Mouse (Mus musculus) olfactory bulb, adult 2 months (tissue): ENCODE measurements around the gene Nrp1. TPM values are rescaled to one million over a fixed set of nuclear protein-coding genes. Genes with fewer than 3 reads are reported as not detected.

Experiments
- H3K27ac ChIP-seq: fragments of 200-500 bp; 2 replicates; pipeline ENCODE4 v1.5.1; 2012; ENCODE audit warnings: low read depth, low read length; ENCODE audit not compliant: insufficient read depth
- H3K4me1 ChIP-seq: fragments of 200-500 bp; 2 replicates; pipeline ENCODE4 v1.6.1; 2012; ENCODE audit warnings: low read length; ENCODE audit not compliant: control insufficient read depth, insufficient read depth
- H3K4me3 ChIP-seq: fragments of 200-500 bp; 2 replicates; pipeline ENCODE4 v1.5.1; 2012; ENCODE audit warnings: mild to moderate bottlenecking, low read depth, low read length, moderate library complexity; ENCODE audit not compliant: insufficient read depth
- CTCF ChIP-seq: fragments of 200-500 bp; IDR thresholded peaks from 2 replicates; pipeline ENCODE4 v1.5.1; 2012; ENCODE audit warnings: low read depth, mild to moderate bottlenecking, low read length, moderate library complexity; ENCODE audit not compliant: insufficient read depth
- POLR2A ChIP-seq: fragments of 200-500 bp; IDR thresholded peaks from 2 replicates; pipeline ENCODE4 v1.6.1; 2012; ENCODE audit warnings: mild to moderate bottlenecking, low read depth, low read length, moderate library complexity; ENCODE audit not compliant: insufficient read depth
- WGBS: fragments of 180-500 bp; shearing (Covaris S2); methylation state at CpG from one replicate; pipeline ENCODE4 v1.1.7; 2018; 5-methylcytosine and 5-hydroxymethylcytosine counted together
- polyA plus RNA-seq: library from polyadenylated mRNA; stranded (reverse); fragments of >200 nt; gene quantifications from 2 replicates; pipeline ENCODE4 v1.2.4, GENCODE M21; 2012; ENCODE audit warnings: low replicate concordance; ENCODE audit not compliant: missing spikeins, insufficient read depth, insufficient read length

Nrp1 gene
- polyA plus RNA-seq, 1 experiment = not detected

DNA sequence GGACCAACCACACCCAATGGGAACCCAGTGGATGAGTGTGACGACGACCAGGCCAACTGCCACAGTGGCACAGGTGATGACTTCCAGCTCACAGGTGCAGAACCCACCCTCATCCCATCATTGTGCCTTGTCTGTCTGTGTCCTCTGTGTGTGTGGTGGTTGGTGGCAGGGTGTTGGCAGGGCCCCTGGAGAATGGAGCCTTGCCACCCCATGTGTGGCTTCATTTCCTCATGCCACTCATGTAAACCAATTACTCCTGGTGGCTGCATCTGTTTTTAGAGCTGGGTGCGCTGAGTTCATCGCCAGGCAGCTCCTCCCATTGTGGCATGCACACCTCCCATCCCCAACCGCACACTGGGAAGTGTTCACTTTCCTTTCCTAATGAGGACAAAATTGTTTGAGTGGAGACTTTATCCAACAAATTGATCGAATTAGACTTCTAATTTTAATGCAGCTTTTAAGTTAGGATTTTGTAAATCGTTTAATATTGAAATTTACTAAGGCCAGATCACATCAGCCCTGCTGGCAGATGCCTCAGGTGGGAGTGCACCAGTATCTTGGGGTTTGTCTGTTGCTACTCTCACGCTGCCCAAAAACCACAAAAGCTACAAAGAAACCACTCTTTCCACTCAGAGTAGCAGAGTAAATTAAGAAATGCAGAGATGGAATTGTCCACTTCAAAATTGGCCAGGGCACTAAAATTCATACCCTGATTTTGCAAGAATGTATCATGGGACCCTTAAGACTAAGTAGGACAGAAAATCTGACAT, 122.7 kb downstream of the Nrp1 start:
- WGBS = 83% methylated on average over 8 of the region's 8 CpGs
- H3K4me1 ChIP-seq = no peaks in the 10 kb centered on the region
- no peak overlapping the region for H3K27ac ChIP-seq
- TF ChIP-seq CTCF (no peak), POLR2A (no peak)
- no peak overlapping the region for H3K4me3 ChIP-seq

DNA sequence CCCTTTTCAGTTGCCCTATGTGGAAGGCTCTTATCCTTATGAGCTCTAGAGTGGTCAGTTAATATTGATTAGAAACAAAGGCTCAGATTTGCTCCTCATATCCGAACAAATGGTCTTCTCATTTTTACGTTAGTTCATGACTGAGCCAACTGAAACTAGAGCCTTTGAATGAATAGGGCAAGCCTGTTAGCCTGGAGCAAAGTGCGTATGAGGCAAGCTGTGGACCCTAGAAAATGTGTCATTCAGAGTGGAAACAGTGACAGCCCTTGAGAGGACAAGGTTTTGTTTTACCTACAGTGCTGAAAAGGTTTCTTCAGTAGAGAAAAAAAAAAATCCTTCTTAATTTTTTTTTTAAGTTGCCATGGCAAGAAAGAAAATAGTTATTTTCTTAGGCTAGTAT, 124.9 kb downstream of the Nrp1 start:
- H3K27ac ChIP-seq = no peak overlapping the region
- no peak overlapping the region for H3K4me3 ChIP-seq
- WGBS = 86% methylated on average over 3 of the region's 3 CpGs
- TF ChIP-seq POLR2A = no peak
- TF ChIP-seq CTCF = no peak
- 0 out of 2 replicates have a peak, but pooled peaks cover 2% of the 10 kb centered on the region for H3K4me1 ChIP-seq

DNA sequence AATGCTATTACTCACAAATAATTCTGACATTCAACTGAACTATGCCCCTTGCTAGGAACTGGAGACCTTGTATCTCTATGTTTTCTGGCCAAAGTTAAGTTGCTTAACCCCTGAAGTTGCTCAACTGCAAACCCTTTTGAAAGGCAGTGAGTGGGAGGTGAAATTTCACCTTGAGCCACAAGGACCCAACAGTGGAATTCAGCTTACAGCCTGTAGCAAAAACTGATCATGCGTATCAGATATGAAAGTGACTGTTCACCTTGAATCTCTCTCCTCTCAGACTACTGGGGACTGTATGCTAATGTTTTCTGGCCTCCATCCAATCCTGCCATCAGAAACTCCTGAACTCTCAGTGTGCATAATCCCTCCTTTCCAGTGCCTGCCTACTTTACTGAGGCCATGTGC, 126.3 kb downstream of the Nrp1 start:
- TF ChIP-seq CTCF (no peak), POLR2A (no peak)
- 98% methylated on average over 1 of the region's 1 CpGs for WGBS
- Histone ChIP-seq H3K27ac (no peak overlapping the region), H3K4me1 (0 out of 2 replicates have a peak, but pooled peaks cover 2% of the 10 kb centered on the region), H3K4me3 (no peak overlapping the region)

DNA sequence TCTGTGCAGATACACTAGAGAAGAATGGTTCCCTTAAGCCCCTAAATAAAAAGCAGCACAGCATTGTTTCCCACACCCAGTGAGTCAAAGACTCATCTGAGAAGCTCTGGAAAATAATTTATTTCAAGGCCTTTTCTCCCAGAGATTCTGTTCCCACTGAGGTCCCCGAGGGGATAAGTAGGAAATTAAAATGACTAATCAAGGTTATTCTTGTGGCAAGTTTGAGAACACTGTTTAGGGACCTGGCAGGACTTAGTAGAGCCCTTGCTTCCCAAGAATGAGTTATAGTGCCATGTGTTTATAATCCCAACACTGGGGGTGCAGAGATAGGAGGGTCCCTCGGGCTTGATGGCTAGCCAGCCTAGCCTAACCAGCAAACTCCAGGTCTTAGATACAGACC, 127.6 kb downstream of the Nrp1 start:
- H3K4me3 ChIP-seq = no peak overlapping the region
- 73% methylated on average over 2 of the region's 2 CpGs for WGBS
- H3K27ac ChIP-seq = no peak overlapping the region
- TF ChIP-seq POLR2A = no peak
- TF ChIP-seq CTCF = no peak
- 0 out of 2 replicates have a peak, but pooled peaks cover 2% of the 10 kb centered on the region for H3K4me1 ChIP-seq

DNA sequence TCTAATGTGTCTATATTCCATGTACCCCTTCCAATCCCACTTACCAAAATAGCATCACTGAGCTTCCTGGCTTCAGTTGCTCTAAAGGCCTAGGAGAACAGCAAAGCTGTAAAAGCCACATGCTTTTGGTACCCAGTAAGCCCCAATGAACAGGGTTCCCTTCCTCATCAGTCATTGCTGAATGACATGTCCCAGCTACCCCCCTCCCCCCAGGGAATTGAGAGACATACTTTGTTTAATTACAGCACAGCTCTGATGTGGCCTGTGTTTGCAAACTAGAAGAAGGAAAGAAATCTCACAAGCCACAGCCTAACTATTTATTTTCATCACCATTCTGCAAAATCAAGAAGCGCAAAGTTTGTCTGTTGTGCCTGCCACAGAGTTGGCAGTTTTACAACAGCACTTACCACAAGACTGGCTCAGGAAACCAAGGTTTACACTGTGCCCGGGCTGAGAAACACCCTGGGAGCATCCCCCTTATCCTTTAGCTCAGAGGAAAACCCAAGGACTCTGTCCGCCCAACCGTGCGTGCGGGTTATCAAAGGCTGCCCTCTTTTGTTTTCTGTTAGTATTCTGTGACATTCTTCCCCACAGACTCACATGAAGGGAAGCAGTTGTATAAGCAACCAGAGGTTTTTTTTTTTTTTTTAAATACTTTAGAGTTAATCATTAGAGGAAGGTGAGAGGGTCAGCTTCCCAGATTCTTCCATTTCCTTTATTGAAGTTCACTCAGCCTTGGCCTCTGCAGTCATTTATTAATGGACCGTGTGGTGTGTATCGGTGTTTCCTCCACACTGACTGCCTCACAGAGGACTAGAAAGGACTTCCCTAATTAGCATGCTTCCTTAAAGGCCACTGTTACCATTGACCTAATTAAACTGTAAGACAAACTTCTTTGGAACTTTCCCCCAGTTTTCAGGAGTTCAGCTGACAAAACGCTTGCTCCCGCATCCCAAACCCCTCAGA, 129.8 kb downstream of the Nrp1 start:
- Histone ChIP-seq H3K4me1 (0 out of 2 replicates have a peak, but pooled peaks cover 2% of the 10 kb centered on the region), H3K27ac (no peak overlapping the region), H3K4me3 (no peak overlapping the region)
- WGBS = 60% methylated on average over 10 of the region's 10 CpGs
- TF ChIP-seq POLR2A (no peak), CTCF (no peak)

DNA sequence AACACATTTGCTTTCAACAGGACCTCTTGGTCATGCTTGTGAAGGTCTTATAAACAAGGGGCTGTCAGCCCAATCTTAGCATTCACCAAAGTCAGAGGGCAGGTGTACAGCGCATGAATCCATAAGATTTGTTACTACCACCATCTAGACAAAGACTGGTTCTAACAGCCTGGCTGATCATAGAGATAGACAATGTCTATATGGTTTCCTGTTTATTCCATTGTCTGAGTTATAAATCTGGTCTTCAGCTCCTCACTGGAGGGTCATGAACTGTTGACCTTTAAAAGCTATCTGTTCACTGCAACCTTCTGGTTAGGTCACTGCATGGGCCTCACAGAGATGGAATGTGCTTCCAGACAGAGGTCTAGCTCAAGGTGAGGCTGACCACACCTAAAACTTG, 130.9 kb downstream of the Nrp1 start:
- 98% methylated on average over 1 of the region's 1 CpGs for WGBS
- Histone ChIP-seq H3K4me1 (0 out of 2 replicates have a peak, but pooled peaks cover 2% of the 10 kb centered on the region), H3K4me3 (no peak overlapping the region), H3K27ac (no peak overlapping the region)
- TF ChIP-seq POLR2A (no peak), CTCF (no peak)

DNA sequence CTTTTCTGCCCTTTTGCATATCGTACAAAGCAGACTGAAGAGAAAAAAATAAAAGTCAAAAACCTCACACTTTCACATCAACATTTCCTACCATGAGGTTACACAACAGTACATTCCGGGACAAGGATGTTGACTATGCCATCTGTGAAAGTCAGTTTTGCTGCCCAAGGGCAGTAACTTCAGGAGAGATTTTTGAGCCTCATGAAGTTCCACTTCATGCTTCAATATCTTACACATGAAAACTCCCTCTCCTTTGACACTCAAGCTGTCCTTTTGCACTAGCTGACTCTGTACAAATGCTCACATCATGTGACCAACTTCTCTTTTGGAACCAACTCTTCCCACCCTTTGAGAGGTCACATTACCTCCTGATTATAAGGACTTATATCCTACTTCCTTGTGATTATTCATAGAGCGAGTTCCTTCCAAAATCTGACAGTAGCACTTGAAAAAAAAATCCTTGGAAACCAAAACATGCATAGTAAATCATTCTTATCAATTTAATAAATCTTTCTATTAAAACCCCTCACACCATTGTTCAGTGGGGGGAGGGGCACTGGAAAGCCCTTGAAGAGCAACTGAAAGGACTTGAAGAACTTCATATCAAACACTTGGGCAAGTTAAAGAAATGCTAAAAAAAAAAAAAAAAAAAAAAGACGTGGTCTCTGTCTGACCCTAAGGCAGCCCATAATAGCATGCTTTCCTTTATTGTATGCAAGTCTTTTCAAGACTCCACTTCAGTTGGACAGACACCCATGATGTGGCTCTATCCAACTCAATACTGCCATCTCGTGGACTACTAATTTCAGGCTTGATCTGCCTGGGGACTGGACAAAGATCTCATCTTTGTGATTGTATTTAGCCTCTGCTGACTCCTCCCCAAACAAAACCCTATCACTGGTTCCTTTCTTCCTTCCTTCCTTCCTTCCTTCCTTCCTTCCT, 133.0 kb downstream of the Nrp1 start:
- WGBS = 55% methylated on average over 5 of the region's 5 CpGs
- Histone ChIP-seq H3K4me1 (0 out of 2 replicates have a peak, but pooled peaks cover 2% of the 10 kb centered on the region), H3K27ac (no peak overlapping the region), H3K4me3 (no peak overlapping the region)
- no peak for TF ChIP-seq POLR2A
- no peak for TF ChIP-seq CTCF

DNA sequence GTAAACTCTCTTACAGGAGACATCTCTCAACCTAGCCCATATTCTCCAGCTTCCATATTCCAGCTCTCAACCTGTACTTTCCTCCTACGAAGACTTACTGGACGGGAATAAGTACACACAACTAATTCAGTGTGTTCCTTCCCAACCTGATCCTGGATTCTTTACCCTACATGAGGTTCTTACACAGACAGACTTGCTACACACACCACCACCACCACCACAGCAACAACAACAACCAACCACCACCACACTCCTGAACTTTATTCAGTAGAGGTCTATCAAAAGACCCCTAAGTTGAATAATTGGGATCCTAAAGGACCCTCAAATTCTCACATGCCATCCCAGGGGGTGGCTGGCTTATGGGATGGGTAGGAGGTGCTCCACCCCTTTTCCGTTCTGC, 135.4 kb downstream of the Nrp1 start:
- TF ChIP-seq POLR2A = no peak
- no peak for TF ChIP-seq CTCF
- 92% methylated on average over 3 of the region's 3 CpGs for WGBS
- H3K27ac ChIP-seq = no peak overlapping the region
- no peak overlapping the region for H3K4me3 ChIP-seq
- no peaks in the 10 kb centered on the region for H3K4me1 ChIP-seq

DNA sequence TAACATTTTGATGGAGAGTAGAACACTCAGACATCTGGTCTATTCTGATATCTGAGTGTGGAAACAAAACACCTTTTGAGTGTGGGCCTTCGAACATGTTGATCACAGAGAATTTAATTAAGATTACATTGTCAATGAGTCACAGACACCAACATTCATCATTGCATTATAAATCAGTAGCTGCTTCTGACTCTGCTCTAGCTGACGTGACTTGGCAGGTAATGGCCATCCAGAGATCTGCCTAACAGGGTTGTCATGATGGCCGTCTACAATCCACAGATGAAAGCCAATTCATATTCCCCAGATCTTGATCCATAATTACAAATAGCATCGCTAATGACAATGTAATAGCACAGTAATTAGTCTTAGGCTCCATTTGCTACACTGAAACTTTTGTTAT, 140.4 kb downstream of the Nrp1 start:
- no peak for TF ChIP-seq POLR2A
- TF ChIP-seq CTCF = no peak
- whole genome bisulfite sequencing = 93% methylated on average over 4 of the region's 4 CpGs
- Histone ChIP-seq H3K4me3 (no peak overlapping the region), H3K4me1 (no peaks in the 10 kb centered on the region), H3K27ac (no peak overlapping the region)
